Mouse (Mus musculus) embryonic facial prominence, embryonic 14.5 days (tissue): ENCODE measurements at regions not wholly inside any gene's neighbourhood (a gene's known extent, or its start where the extent isn't known, plus 50 kb on each side); places are given as distances from the start of the nearest gene placed in this dataset.
"Not testable (repeated sequence)": the region's sequence is repeated elsewhere in the genome, so short reads cannot be mapped to it uniquely, and the experiment has no call there.

Experiments used
- ATAC-seq: fragments of 200-750 bp; cut with Nextera tagmentation; 2 replicates; pipeline ENCODE4 v1.8.0; 2017; ENCODE audit warnings: low read depth, moderate number of reproducible peaks, moderate TSS enrichment
- DNase-seq: peaks from one replicate; pipeline ENCODE4 v3.0.0-alpha.2; 2015; ENCODE audit warnings: low spot score
- H3K27ac ChIP-seq: fragments of 300-500 bp; sonication (generic); replicated peaks from 2 replicates; pipeline ENCODE4 v1.5.1; 2014; ENCODE audit warnings: low read depth, mild to moderate bottlenecking, low read length, moderate library complexity
- H3K27me3 ChIP-seq: fragments of 300-500 bp; sonication (generic); replicated peaks from 2 replicates; pipeline ENCODE4 v1.6.1; 2014; ENCODE audit warnings: low read length; ENCODE audit not compliant: control insufficient read depth, insufficient read depth
- H3K36me3 ChIP-seq: fragments of 300-500 bp; sonication (generic); 2 replicates; pipeline ENCODE4 v1.6.1; 2014; ENCODE audit warnings: low read length, mixed read lengths; ENCODE audit not compliant: control insufficient read depth, insufficient read depth
- H3K4me1 ChIP-seq: fragments of 300-500 bp; sonication (generic); 2 replicates; pipeline ENCODE4 v1.6.1; 2014; ENCODE audit warnings: antibody characterized with exemption, low read length; ENCODE audit not compliant: control insufficient read depth, insufficient read depth
- H3K4me2 ChIP-seq: fragments of 300-500 bp; sonication (generic); 2 replicates; pipeline ENCODE4 v1.6.1; 2014; ENCODE audit warnings: low read depth, mild to moderate bottlenecking, low read length, moderate library complexity, mixed read lengths
- H3K4me3 ChIP-seq: fragments of 300-500 bp; sonication (generic); 2 replicates; pipeline ENCODE4 v1.5.1; 2014; ENCODE audit warnings: low read depth, mild to moderate bottlenecking, low read length
- H3K9ac ChIP-seq: fragments of 300-500 bp; sonication (generic); 2 replicates; pipeline ENCODE4 v1.6.1; 2014; ENCODE audit warnings: low read depth, mild to moderate bottlenecking, low read length, moderate library complexity, mixed read lengths
- H3K9me3 ChIP-seq: fragments of 300-500 bp; sonication (generic); 2 replicates; pipeline ENCODE4 v1.6.1; 2016; ENCODE audit warnings: low read length; ENCODE audit not compliant: control insufficient read depth
- WGBS: fragments of 180-500 bp; shearing (Covaris S2); extraction: QIAGEN DNeasy Blood & Tissue Kit; methylation state at CpG from one replicate; pipeline ENCODE4 v1.1.7; 2014; 5-methylcytosine and 5-hydroxymethylcytosine counted together

DNA sequence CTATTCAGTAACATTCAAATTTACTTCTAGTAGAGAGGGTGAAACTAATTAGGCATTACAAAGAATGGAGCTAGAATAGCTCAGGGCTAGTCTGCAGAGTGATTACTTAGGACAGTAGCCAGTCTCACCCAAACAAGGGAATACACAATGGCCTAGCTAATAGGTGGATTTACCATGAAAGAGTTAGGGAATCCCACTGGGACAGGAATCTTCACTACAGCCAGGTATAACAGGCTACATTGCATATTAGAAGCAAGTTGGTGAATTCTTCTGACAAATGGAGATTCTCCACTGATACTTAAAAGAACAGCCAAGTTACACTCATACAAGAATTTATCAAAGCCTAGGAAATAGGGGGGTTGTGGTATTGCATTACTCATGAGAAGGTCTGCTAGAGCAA lies 670.2 kb upstream of the Chrm3 start:
- H3K4me3 ChIP-seq, H3K4me1 ChIP-seq, H3K36me3 ChIP-seq, DNase-seq, H3K9me3 ChIP-seq, H3K27me3 ChIP-seq, ATAC-seq, H3K4me2 ChIP-seq, H3K27ac ChIP-seq, H3K9ac ChIP-seq: not testable (repeated sequence)

GRCm38 (mm10) chr13:11030381-11030780 lies 669.7 kb upstream of the Chrm3 start:
- Histone ChIP-seq H3K9me3 (no peaks in the 10 kb centered on the region), H3K27me3 (no peaks in the 10 kb centered on the region), H3K4me1 (no peaks in the 10 kb centered on the region), H3K4me2 (no peak overlapping the region), H3K36me3 (no peaks in the 10 kb centered on the region), H3K9ac (no peak overlapping the region), H3K27ac (no peak overlapping the region), H3K4me3 (no peak overlapping the region)
- 71% methylated on average over 4 of the region's 4 CpGs for WGBS
- no peak for DNase-seq
- no peak for ATAC-seq

GRCm38 (mm10) chr13:11025918-11026317 lies 665.3 kb upstream of the Chrm3 start:
- Histone ChIP-seq H3K4me1 (no peaks in the 10 kb centered on the region), H3K4me2 (no peak overlapping the region), H3K9me3 (no peaks in the 10 kb centered on the region), H3K27me3 (no peaks in the 10 kb centered on the region), H3K4me3 (no peak overlapping the region), H3K9ac (no peak overlapping the region), H3K27ac (no peak overlapping the region), H3K36me3 (no peaks in the 10 kb centered on the region)
- DNase-seq (no peak), ATAC-seq (no peak)
- WGBS: 68% methylated on average over 3 of the region's 3 CpGs

DNA sequence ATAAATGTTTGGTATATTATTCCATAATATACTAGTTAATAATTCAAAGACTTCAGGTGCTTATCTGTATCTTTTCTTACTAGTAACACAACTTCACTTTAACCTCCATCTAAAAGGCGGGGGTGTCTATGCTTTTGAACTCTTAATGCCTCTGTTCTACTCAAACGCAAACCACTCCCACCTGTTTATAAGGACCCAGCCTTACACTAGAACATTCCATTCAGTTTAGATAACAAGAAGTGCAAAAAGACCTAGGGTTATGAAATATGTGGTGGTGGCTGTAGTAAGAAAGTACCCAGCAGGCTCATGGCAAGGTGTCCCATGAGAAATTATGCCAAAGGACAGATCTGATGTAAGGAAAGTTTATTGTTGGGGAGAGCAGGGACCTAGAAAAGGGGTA lies 663.8 kb upstream of the Chrm3 start:
- no peaks in the 10 kb centered on the region for H3K27me3 ChIP-seq
- H3K9ac ChIP-seq: no peak overlapping the region
- ATAC-seq (no peak), DNase-seq (no peak)
- H3K4me2 ChIP-seq: no peak overlapping the region
- no peaks in the 10 kb centered on the region for H3K36me3 ChIP-seq
- no peak overlapping the region for H3K27ac ChIP-seq
- WGBS: 88% methylated on average over 2 of the region's 2 CpGs
- H3K9me3 ChIP-seq: no peaks in the 10 kb centered on the region
- H3K4me3 ChIP-seq: no peak overlapping the region
- H3K4me1 ChIP-seq: no peaks in the 10 kb centered on the region

DNA sequence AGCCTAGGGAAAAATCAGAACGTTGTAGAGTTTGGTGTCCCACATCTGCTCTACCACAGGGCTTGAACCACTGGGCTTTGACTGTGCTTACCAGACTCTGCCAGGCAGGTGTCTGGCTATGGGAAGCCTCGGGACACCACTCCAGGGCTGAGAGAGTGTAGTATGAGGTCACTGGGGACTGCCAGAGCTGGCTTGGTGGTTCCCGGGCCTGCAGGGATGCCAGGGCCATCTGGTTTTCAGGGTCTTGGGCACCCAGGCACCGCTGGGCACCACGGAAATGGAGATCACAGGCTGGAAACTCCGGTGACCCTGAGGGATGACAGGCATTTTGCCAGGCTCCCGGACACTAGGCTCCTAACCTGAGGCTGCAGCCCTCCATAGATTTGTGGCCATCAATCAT lies 656.9 kb upstream of the Chrm3 start:
- Histone ChIP-seq H3K4me2 (no peak overlapping the region), H3K27me3 (no peaks in the 10 kb centered on the region), H3K36me3 (no peaks in the 10 kb centered on the region), H3K27ac (no peak overlapping the region), H3K4me3 (no peak overlapping the region), H3K4me1 (no peaks in the 10 kb centered on the region), H3K9ac (no peak overlapping the region), H3K9me3 (no peaks in the 10 kb centered on the region)
- no peak for ATAC-seq
- DNase-seq: no peak
- WGBS: 83% methylated on average over 7 of the region's 7 CpGs

DNA sequence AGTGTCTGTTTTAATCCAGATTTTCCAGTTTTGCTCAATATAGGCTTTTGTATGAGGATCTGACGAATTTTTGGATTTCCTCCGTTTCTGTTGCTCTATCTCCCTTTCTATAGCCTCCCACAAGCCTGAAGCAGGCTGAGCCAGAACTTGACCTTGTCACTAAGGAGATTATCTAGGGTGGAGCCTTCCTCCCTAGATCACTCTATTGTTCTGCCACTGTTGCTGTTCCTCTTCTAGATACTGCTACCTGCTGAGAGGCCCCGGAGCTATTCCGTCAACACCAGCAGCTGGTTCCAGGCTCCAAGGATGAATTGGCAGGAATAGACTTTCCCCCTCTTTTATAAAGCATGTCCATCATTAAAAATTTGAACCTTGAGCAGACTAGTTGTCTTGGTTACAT lies 644.7 kb upstream of the Chrm3 start:
- Histone ChIP-seq H3K4me1 (no peaks in the 10 kb centered on the region), H3K36me3 (no peaks in the 10 kb centered on the region), H3K9ac (no peak overlapping the region), H3K4me3 (no peak overlapping the region), H3K27me3 (no peaks in the 10 kb centered on the region), H3K27ac (no peak overlapping the region), H3K4me2 (no peak overlapping the region), H3K9me3 (no peaks in the 10 kb centered on the region)
- 37% methylated on average over 4 of the region's 4 CpGs for WGBS
- ATAC-seq (no peak), DNase-seq (no peak)

GRCm38 (mm10) chr13:10991151-10991550 lies 630.5 kb upstream of the Chrm3 start:
- Histone ChIP-seq H3K4me1 (no peaks in the 10 kb centered on the region), H3K36me3 (no peaks in the 10 kb centered on the region), H3K27me3 (no peaks in the 10 kb centered on the region)

GRCm38 (mm10) chr13:10990503-10991025 lies 629.9 kb upstream of the Chrm3 start:
- Histone ChIP-seq H3K9ac (no peak overlapping the region), H3K9me3 (no peaks in the 10 kb centered on the region), H3K4me1 (no peaks in the 10 kb centered on the region), H3K4me3 (no peak overlapping the region), H3K36me3 (no peaks in the 10 kb centered on the region), H3K4me2 (no peak overlapping the region), H3K27me3 (no peaks in the 10 kb centered on the region), H3K27ac (no peak overlapping the region)
- 84% methylated on average over 4 of the region's 4 CpGs for WGBS
- ATAC-seq (no peak), DNase-seq (no peak)

More at GRCm38 (mm10) chr13:10991151-10991550, 630.5 kb upstream of the Chrm3 start:
- no peak overlapping the region for H3K9ac ChIP-seq
- WGBS: 82% methylated on average over 3 of the region's 3 CpGs
- DNase-seq: no peak
- H3K4me2 ChIP-seq: no peak overlapping the region
- no peaks in the 10 kb centered on the region for H3K9me3 ChIP-seq
- no peak overlapping the region for H3K4me3 ChIP-seq
- H3K27ac ChIP-seq: no peak overlapping the region
- no peak for ATAC-seq

- DNase-seq (no peak), ATAC-seq (no peak)
- H3K4me2 ChIP-seq: no peak overlapping the region
- 86% methylated on average over 6 of the region's 6 CpGs for WGBS
- no peaks in the 10 kb centered on the region for H3K9me3 ChIP-seq
- no peak overlapping the region for H3K4me3 ChIP-seq
- H3K4me1 ChIP-seq: no peaks in the 10 kb centered on the region
- no peaks in the 10 kb centered on the region for H3K27me3 ChIP-seq
- no peak overlapping the region for H3K9ac ChIP-seq
- H3K27ac ChIP-seq: no peak overlapping the region
- no peaks in the 10 kb centered on the region for H3K36me3 ChIP-seq
These were observed 628.6 kb upstream of the Chrm3 start for GRCm38 (mm10) chr13:10989095-10989814.
